Mouse (Mus musculus) brain, embryonic 14.5 days (tissue): ENCODE results near the gene Scamp3. TPM values are rescaled to one million over a fixed set of nuclear protein-coding genes. Genes with fewer than 3 reads are reported as not detected.

Experiments
- DNase-seq: peaks from one replicate; pipeline ENCODE4 v3.0.0-alpha.2; 2011; ENCODE audit warnings: low read depth
- CTCF ChIP-seq: fragments of 200-500 bp; IDR thresholded peaks from 2 replicates; pipeline ENCODE4 v1.5.1; 2012; ENCODE audit warnings: inconsistent platforms, mild to moderate bottlenecking, moderate library complexity, borderline replicate concordance; ENCODE audit not compliant: insufficient read depth, insufficient read length; ENCODE audit errors: extremely low read depth
- POLR2A ChIP-seq: fragments of 200-500 bp; IDR thresholded peaks from 2 replicates; pipeline ENCODE4 v1.6.1; 2012; ENCODE audit warnings: mild to moderate bottlenecking, inconsistent platforms, borderline replicate concordance; ENCODE audit not compliant: poor library complexity, insufficient read depth, insufficient read length, severe bottlenecking; ENCODE audit errors: extremely low read depth
- polyA plus RNA-seq: library from polyadenylated mRNA; depleted of rRNA; stranded (reverse); fragments of >200 nt; gene quantifications from 2 replicates; pipeline ENCODE4 v1.2.3, GENCODE M21; 2012

Scamp3 gene
- polyA plus RNA-seq, 1 experiment: 132 TPM

DNA sequence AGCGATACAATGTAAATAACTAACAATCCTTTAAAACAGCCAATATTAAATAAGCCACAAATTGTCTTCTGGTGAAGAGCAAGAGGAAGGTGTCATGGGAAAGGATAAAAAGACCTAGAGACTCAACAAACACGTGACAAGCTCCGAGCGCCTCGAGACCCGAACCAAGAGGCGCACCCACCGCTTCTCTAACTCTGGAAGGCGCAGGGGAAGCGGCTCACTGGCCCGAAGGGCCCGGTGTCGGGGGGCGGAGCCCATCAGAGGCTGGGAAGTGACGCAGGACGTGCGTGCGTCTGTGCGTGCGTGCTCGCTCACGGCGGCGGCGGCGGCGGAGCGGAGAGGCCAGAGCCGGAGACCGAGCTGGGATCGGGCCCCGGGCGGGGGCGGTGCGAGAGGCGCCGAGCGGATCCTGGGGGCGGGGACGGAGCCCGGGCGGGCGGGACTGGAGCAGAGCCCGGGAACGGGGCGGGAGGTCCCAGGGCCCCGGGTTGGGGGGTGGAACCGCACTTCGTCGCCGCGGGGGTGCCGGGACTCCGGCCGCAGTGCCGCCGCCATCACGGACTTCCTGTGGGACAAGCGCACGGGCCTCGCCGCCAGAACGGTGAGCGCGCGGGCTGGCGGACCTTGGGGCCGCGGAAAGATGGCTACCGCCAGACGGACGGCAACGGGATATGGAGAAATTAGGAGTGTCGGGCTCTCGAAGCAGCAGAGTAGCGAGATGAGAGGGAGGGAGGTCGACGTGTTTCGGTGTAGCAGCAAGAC, 12.6 kb upstream of the Scamp3 start, which contains the start of gene Clk2:
Gene Clk2, plus strand, starts transcription at position 290 of the 762 bp plus-strand sequence.
- TF ChIP-seq POLR2A (peak; percentile 94), CTCF (no peak)
- DNase-seq: peak; percentile 97

- TF ChIP-seq CTCF (no peak), POLR2A (no peak)
- DNase-seq: no peak
These were observed 11.9 kb upstream of the Scamp3 start for GRCm38 (mm10) chr3:89165268-89165870.

DNA sequence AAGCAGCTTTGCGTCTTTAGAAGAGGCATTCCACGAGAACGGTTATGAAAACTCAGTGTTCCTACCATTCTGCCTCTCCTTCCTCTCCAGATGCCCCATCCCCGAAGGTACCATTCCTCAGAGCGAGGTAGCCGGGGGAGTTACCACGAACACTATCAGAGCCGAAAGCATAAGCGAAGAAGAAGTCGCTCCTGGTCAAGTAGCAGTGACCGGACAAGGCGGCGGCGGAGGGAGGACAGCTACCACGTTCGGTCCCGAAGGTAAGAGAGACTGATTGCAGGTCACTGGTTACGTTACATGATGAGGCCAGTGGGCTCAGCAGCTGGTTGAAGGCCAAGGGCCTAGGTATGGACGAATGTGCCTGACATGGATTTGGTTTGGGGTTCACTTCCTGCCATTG, 10.3 kb upstream of the Scamp3 start:
- TF ChIP-seq POLR2A (no peak), CTCF (no peak)
- no peak for DNase-seq

DNA sequence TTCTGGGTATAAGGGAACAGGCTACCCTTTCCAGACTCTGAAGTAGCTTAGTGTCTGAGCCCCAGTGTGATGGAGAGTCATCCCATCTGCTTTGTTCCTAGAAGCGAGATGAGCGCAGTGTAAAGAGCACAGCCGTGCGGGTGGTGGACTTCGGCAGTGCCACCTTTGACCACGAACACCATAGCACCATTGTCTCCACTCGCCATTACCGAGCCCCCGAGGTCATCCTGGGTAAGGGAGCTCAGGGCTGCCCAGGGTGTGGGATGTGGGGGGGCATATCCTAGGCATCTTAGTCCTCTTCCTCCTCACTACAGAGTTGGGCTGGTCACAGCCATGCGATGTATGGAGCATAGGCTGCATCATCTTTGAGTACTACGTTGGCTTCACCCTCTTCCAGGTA, 2.4 kb upstream of the Scamp3 start:
- DNase-seq: no peak
- no peak for TF ChIP-seq CTCF
- TF ChIP-seq POLR2A: no peak

DNA sequence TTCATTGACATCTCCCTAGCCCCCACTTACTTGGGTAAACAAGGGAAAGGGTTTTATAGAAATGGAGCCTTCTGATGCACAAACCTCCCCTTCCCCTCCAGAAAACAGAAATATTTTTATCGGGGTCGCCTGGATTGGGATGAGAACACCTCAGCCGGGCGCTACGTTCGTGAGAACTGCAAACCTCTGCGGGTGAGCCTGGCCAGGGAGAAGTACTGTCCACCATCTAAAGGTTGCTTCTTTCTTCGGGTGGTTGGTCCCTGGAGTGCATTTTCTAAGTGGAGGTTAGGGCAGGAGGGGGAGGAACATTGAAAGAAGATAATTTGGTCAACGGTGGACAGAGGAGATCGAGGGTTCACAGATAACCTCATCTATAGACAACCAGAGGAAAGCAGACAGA, 1.7 kb upstream of the Scamp3 start:
- no peak for TF ChIP-seq CTCF
- TF ChIP-seq POLR2A: no peak
- no peak for DNase-seq

DNA sequence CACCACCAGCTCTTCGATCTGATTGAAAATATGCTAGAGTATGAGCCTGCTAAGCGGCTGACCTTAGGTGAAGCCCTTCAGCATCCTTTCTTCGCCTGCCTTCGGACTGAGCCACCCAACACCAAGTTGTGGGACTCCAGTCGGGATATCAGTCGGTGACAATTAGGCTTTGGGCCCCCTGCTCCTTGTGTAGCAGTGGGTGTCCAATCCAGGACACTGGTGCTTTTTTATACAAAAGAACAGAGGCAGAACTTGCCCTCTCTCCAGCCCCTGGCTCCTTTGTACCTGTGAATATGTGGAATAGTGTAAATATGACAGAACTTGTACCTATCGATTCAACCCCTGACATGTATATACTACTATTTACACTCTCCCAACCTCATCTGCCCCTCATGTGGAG, 852 bp upstream of the Scamp3 start:
- no peak for DNase-seq
- TF ChIP-seq POLR2A: no peak
- TF ChIP-seq CTCF: no peak

DNA sequence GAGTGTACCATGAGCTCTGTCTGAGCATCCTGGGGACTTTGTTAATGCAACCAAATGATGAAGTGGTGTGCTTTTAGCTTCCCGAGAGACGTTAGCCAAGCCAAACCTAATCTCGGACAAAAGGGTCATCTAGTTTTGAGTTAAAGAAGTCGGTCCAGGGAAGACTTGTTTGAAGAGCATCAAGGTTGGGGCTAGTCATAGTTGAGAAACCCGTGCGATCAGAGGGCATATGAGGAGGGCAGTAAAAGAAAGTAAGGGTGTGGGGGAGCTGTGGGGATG, 773 bp downstream of the Scamp3 start:
- TF ChIP-seq POLR2A (no peak), CTCF (no peak)
- no peak for DNase-seq

DNA sequence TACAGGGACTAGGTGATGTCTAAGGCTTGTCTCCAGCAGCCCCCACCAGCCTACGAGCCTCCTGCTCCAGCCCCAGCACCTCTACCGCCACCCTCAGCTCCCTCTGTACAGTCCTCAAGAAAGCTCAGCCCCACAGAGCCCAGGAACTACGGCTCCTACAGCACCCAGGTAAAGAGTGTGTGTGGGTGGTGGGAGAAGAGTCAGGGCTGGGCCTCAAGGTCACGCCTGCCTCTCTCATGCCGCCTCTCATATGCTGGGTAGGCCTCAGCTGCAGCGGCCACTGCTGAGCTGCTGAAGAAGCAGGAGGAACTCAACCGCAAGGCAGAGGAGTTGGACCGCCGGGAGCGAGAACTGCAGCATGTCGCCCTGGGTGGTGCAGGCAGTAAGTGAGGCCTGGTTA, 1.8 kb downstream of the Scamp3 start:
- no peak for TF ChIP-seq CTCF
- TF ChIP-seq POLR2A: no peak
- no peak for DNase-seq

GRCm38 (mm10) chr3:89181749-89182500, 4.7 kb downstream of the Scamp3 start:
- DNase-seq: no peak
- TF ChIP-seq CTCF (no peak), POLR2A (no peak)

- TF ChIP-seq CTCF (no peak), POLR2A (no peak)
These were observed 5.3 kb downstream of the Scamp3 start for GRCm38 (mm10) chr3:89182531-89183057.

DNA sequence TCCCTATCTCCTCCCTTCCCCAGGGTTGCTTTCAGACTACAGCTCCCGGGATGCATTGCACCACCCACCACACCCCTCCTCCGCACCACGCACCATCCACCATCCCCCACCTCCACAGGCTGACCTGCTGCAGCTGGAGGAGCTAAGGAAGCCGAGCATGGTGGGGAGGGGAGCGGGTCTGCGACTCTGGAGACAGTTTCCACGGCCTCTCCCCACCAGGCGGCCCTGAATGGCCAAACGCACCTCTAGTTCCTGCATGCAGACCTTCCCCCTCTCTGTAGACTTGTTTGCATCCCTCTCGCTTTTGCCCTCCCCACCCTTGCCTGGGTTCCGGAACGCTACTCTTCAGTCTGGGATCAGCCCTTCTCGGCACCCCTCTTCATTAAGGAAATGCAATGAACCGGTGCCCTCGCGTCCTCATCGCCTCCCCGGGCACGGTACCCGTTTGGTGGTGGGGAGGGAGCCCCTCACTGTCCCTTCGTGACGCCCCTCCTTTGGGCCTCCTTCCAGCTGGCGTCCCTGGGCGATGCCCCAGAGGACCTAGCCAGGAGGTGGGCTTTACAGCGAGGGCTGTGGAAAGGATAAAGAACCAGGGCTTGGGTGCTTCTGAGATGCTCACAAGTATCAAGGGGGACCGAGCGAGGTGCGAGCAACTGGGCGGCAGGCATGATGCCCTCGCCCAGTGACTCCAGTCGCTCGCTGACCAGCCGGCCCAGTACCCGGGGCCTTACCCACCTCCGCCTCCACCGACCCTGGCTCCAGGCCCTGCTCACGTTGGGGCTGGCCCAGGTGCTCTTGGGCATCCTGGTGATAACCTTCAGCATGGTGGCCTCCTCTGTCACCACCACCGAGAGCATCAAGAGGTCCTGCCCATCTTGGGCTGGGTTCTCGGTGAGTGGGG, 6.0 kb downstream of the Scamp3 start, which contains the start of gene Fam189b:
Gene Fam189b, plus strand, starts transcription at position 86 of the 901 bp plus-strand sequence.
- TF ChIP-seq POLR2A (peak; percentile 75; the same call in 1 of the 2 replicates), CTCF (no peak)
- DNase-seq: peak; percentile 97

More at GRCm38 (mm10) chr3:89182531-89183057, 5.3 kb downstream of the Scamp3 start:
- DNase-seq: no peak

DNA sequence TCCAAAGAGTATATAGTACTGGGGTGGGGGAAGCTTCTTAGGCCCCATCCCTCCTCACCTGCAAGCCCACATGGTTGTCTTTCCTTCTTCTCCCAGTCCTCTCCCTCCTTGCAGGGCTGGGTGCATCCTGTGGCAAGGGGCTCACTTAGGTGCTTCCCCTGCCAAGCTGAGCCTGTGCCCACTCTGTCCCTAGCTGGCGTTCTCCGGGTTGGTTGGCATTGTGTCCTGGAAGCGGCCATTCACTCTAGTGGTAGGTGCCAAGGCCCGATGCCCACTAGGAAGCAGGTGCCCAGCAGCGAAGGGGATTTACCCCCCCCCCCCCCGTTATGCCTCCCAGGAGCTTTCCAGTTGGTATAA, 6.7 kb downstream of the Scamp3 start:
- peak; percentile 27 for DNase-seq
- TF ChIP-seq POLR2A: no peak
- TF ChIP-seq CTCF: no peak

DNA sequence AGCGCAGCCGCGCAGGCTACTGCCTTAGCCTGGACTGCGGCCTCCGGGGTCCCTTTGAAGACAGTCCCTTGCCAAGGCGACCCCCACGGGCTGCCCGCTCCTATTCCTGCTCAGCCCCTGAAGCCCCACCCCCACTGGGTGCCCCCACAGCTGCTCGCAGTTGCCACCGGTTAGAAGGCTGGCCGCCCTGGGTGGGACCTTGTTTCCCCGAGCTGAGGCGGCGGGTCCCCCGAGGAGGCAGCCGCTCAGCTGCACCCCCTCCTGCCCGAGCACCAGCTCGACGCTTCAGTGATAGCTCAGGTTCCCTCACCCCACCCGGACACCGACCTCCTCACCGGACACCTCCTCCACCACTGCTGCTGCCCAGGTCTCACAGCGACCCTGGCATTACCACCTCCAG, 9.9 kb downstream of the Scamp3 start:
- no peak for TF ChIP-seq POLR2A
- TF ChIP-seq CTCF: no peak
- DNase-seq: no peak
